Mouse (Mus musculus): ENCODE data around the gene Tdrkh. TPM values are rescaled to one million over a fixed set of nuclear protein-coding genes. Genes with fewer than 3 reads are reported as not detected.

Tdrkh gene
- total RNA-seq, 2 experiments from 2014 or later, result 1.1 to 2.2 TPM

Other genes starting within 250 kb of the Tdrkh start
- gene Gm10696, start 235.1 kb upstream of the Tdrkh start, total RNA-seq (2015), result not detected in 2 replicates
- not detected in 2 replicates for gene Gm10696, start 235.1 kb upstream of the Tdrkh start, total RNA-seq (2017)
- gene Gm5286, start 216.6 kb upstream of the Tdrkh start, total RNA-seq (2015), result not detected in 2 replicates
- gene Gm5286, start 216.6 kb upstream of the Tdrkh start, total RNA-seq (2017), result not detected in 2 replicates
- gene Gm4778, start 149.2 kb upstream of the Tdrkh start, total RNA-seq (2015), result not detected in 2 replicates
- gene Gm4778, start 149.2 kb upstream of the Tdrkh start, total RNA-seq (2017), result not detected in 2 replicates
- gene Them4, start 103.2 kb upstream of the Tdrkh start, total RNA-seq (2015), result 2.9 and 3.5 TPM in 2 replicates
- 1.8 and 2.9 TPM in 2 replicates for gene Them4, start 103.2 kb upstream of the Tdrkh start, total RNA-seq (2017)
- gene Them5, start 71.2 kb upstream of the Tdrkh start, total RNA-seq (2015), result not detected in 2 replicates
- gene Them5, start 71.2 kb upstream of the Tdrkh start, total RNA-seq (2017), result not detected in 2 replicates
- not detected in 2 replicates for gene C2cd4d, start 50.8 kb upstream of the Tdrkh start, total RNA-seq (2015)
- gene C2cd4d, start 50.8 kb upstream of the Tdrkh start, total RNA-seq (2017), result not detected in 2 replicates
- gene Rorc, start 40.5 kb upstream of the Tdrkh start, total RNA-seq (2015), result 0.16 and 0.55 TPM in 2 replicates
- 0.18 and 0.45 TPM in 2 replicates for gene Rorc, start 40.5 kb upstream of the Tdrkh start, total RNA-seq (2017)
- not detected in 2 replicates for gene Lingo4, start 14.8 kb upstream of the Tdrkh start, total RNA-seq (2015)
- not detected in 2 replicates for gene Lingo4, start 14.8 kb upstream of the Tdrkh start, total RNA-seq (2017)
- 30.7 and 34.2 TPM in 2 replicates for gene Mrpl9, start 30.0 kb downstream of the Tdrkh start, total RNA-seq (2015)
- gene Mrpl9, start 30.0 kb downstream of the Tdrkh start, total RNA-seq (2017), result 41.8 and 44.3 TPM in 2 replicates
- gene Oaz3, start 30.6 kb downstream of the Tdrkh start, total RNA-seq (2015), result not detected in 2 replicates
- gene Oaz3, start 30.6 kb downstream of the Tdrkh start, total RNA-seq (2017), result not detected in 2 replicates
- gene Celf3, start 65.0 kb downstream of the Tdrkh start, total RNA-seq (2015), result not detected in 2 replicates
- not detected in 2 replicates for gene Celf3, start 65.0 kb downstream of the Tdrkh start, total RNA-seq (2017)
- gene Riiad1, start 67.1 kb downstream of the Tdrkh start, total RNA-seq (2015), result 1.1 TPM in 1 of 2 replicates, not detected in the other
- not detected in 2 replicates for gene Riiad1, start 67.1 kb downstream of the Tdrkh start, total RNA-seq (2017)
- gene Snx27, start 169.4 kb downstream of the Tdrkh start, total RNA-seq (2015), result 31.3 and 35.9 TPM in 2 replicates
- 33.8 and 39.8 TPM in 2 replicates for gene Snx27, start 169.4 kb downstream of the Tdrkh start, total RNA-seq (2017)
- gene Gm10972, start 229.8 kb downstream of the Tdrkh start, total RNA-seq (2015), result not detected in 2 replicates
- gene Gm10972, start 229.8 kb downstream of the Tdrkh start, total RNA-seq (2017), result not detected in 2 replicates
- gene Tuft1, start 245.6 kb downstream of the Tdrkh start, total RNA-seq (2015), result 0.80 and 1.1 TPM in 2 replicates
- gene Tuft1, start 245.6 kb downstream of the Tdrkh start, total RNA-seq (2017), result 0.85 and 2.1 TPM in 2 replicates

Data from megakaryocyte, adult 5-6 weeks (primary cell).